Mouse (Mus musculus) thymus, postnatal 36 days (tissue): ENCODE results near the gene Rgs9bp.
"Not testable (repeated sequence)": the region's sequence is repeated elsewhere in the genome, so short reads cannot be mapped to it uniquely, and the experiment has no call there.

Source experiments
- DNase-seq, 2 experiments: peaks; one replicate each; pipeline ENCODE4 v3.0.0; 2022; ENCODE audit warnings: mixed read lengths in 2 of 2

The Rgs9bp gene

DNA sequence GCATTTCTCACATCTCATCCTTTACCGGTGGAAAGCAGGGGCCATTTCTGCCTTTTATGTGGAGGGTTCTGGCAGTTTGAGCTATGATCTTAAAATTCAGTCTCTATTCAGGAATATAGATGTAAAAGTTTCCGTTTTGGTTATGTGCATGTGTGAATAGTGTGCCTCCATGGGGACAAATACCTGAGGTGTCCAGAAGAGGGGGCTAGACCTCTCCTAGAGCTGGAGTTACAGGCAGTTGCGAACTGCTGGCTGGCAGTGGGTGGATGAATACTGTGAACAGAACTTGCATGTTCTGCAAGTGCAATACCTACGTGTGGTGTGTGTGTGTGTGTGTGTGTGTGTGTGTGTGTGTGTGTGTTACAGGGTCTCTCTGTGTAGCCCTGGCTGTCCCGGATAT lies 2.7 kb downstream of the Rgs9bp start:
- DNase-seq = no peak

DNA sequence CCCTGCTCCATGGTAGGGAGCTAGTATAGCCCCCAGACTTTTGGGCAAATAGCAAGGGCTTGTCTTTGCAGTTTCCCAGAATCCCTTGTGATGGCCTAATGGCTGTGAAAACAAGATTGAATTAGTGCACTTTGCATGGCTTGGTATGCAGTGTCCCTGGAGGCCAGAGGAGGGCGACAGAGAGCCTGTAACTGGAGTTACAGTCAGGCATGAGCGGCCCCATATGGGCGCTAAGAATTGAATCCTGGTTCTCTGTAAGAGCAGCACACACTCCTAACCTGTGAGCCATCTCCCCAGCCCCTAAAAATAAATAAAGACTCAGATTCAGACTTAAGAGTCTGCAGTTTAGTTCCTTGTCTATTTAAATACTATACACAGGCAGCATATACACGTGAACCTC lies 5.5 kb downstream of the Rgs9bp start:
- DNase-seq = peak; percentile 47 to 55

DNA sequence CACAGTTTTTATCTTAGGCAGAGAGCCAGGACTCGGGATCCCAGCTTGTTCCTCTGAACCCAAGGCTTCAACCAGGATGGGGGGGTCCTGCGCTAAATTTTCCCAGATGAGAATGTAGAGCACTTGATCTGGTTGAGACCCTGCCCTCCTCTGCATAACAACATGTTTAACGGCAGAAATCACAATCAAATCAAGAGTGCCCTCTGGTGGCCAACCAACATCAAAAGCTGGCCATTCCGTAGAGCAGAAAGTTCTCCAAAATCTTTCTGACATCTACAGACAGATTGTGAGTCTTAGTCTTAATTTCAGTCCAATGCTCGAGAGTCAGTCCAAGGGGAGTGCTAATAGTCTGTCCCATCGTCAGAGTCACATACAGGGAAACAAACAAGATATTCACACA lies 14.5 kb downstream of the Rgs9bp start:
- DNase-seq = not testable (repeated sequence)

DNA sequence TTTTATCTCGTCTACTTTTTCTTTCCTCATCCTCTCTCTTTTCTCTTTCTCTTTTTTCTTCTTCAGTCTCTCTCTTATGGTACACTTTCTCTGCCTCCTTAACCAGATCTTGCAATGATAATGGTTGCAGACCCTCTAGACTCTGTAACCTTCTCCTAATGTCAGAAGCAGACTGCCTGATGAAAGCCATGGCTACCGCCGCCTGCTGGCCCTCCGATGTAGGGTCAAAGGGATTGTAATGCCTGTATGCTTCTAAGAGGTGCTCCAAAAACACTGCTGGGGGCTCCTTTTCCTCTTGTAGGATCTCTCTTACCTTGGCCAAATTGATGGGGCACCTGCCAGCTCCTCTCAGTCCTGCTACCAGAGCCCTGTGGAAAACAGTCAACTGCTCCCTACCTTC lies 15.7 kb downstream of the Rgs9bp start:
- DNase-seq = not testable (repeated sequence)

- DNase-seq = not testable (repeated sequence)
These were observed 19.4 kb downstream of the Rgs9bp start for GRCm38 (mm10) chr7:35565965-35566364.

DNA sequence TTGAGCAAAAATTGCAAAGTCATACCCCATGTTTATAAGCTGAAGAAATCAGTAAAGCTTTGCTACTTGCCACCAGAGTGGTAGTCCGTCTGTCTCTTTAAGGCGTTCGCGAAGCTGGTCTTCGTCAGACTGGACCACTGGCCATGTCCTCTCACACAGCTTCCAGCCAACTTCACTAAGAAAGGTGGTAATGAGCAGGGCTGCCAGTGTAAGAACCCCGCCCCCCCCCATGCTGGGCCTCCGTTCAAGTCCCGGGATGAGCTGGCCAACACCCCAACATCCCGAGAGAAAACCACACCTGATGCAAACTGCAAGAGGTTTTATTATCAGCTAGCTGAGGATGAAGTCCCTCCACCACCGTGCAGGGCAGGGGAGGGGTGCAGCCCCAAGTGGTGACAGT lies 20.5 kb downstream of the Rgs9bp start:
- DNase-seq = not testable (repeated sequence)

DNA sequence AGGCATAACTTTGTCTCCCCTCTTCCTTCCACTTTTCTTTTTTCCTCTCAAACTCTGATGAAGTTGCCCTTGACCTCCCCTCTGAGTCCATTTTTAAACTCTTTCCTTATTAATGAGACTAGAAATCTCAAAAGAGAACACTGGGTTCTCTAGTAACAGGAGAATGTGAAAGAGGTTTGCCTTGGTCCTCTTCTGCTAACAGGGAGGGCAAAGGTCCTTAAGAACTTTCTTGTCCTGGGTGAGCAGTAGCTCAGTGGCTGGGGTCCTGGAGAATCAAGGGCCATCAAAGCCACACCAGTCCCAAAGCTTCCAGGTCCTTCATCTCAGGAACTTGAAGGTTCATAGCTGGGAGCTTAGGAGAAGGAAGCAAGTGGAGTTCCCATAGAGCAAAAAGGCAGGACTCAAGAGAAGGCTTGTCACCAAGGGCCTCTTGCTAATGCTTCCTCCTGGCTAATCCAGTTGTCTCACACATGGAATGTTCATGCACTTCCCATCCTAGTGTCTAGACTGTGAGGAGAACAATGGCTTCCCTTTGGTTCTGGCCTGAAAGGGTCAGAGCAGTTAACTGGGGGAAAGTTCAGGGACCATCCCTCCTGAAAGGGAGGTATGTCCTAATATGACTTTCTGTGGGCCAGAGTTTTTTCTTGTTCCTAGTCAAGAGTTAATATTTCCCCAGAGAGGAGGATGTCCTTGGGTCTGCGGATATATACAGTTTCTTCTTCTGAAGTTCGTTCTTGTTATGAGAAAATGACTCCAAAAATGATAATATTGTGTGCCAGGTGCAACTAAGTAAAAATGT lies 21.1 kb downstream of the Rgs9bp start:
- no peak for DNase-seq

GRCm38 (mm10) chr7:35563071-35563470 lies 22.3 kb downstream of the Rgs9bp start:
- no peak for DNase-seq

DNA sequence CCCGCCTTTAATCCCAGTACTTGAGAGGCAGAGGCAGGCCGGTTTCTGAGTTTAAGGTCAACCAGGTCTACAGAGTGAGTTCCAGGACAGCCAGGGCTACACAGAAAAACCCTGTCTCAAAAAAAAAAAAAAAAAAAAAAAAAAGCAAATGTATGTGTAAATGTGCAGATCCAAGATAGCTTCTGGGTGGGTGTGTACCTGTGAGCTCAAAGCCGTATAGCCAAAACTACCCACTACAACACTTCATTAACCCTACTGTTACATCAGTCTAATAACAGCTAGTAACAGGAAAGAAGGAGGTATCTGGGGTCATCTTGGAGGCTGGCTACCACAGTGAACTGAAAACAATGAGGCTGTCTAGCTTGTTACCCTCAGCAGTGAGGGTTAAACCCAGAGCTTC lies 25.5 kb downstream of the Rgs9bp start:
- DNase-seq = no peak

DNA sequence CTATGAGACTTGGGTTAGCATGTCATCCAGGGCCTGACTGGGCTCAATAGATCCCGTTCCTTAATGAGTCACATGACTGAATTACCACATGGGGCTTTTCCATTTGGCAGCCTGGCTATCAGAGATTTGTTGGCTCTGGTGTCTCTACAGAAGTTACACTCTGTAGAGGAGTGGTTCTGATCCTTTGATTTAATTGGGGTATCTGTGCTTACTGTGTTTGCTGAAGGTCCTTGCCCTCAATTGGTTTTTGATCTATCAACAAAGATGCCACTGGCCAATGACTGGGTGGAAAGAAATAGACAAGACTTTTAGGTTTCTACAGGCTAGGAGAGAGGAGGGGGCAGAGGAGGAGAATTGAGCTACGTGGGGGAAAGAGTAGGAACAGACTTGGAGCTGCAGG lies 26.7 kb downstream of the Rgs9bp start:
- no peak for DNase-seq

- no peak for DNase-seq
These were observed 27.8 kb downstream of the Rgs9bp start for GRCm38 (mm10) chr7:35557577-35557976.

- no peak for DNase-seq
These were observed 28.5 kb downstream of the Rgs9bp start for GRCm38 (mm10) chr7:35556905-35557304.

DNA sequence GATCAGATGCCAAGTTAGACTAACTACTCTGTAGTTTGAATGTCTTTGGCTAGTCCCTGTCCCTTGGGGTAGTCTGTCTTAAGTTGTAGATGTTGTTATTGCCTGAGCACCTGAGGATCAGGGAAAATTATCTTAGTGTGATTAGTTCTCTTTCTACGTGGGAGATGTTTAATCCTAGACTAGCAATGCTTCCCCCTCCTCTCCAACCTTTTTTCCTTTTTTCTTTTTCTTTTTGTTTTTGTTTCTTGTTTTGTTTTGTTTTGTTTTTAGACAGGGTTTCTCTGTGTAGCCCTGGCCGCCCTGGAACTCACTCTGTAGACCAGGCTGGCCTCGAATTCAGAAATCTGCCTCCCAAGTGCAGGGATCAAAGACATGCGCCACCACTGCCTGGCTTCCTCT lies 29.2 kb downstream of the Rgs9bp start, which contains the start of gene Nudt19:
Gene Nudt19 (minus strand): TSS at position 100 of the 399 bp plus-strand sequence.
- DNase-seq = no peak

DNA sequence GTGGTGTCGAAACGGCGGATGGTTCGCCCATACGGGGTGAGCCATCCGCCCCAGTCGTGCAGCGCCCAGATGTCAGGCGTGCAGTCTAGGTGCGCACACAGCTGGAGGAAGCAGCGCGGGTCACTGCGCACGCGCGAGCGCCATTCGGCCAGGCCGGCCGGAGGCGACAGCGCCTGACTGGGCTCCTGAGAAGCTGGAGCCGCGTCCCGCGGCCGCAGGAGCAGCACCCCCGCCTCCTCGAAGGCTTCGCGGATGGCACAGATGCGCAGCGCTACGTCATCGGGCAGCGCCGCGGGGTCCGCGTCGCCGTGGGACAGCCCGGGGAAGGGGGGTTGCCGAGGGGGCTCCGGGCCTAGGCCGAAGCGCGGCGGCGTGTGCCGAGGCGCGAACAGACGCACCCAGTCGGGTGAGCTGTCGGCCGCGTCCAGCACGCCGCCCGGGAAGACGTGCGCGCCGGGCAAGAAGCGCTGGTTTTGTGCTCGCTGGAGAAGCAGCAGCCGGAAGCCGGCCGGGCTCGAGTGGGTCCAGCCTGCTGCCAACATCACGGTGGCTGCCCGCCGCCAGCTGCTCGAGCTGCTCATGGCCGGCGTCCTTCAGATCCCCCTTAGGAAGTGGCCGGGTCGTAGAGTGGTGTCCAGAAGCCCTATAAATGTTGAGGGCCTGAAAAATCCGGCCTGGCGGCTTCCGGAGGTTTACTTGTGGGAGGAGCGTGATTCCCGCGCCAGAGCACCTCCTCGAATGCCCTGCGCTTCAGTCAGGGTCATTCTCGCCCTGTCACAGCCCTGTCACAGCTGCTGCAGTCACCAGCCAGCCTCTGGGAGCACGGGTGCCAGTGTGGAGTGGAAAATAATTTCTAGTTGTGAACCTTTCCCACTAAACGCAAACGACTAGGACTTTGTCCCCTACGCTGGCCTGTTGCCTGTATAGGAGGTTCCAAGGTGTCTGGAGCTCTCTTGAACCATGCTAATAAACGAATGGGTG lies 29.9 kb downstream of the Rgs9bp start:
- DNase-seq = peak; percentile 82 to 85

GRCm38 (mm10) chr7:35554605-35555175 lies 30.7 kb downstream of the Rgs9bp start:
- DNase-seq = peak; percentile 18 to 34

- peak; percentile 30 to 34 for DNase-seq
These were observed 31.4 kb downstream of the Rgs9bp start for GRCm38 (mm10) chr7:35553751-35554604.

GRCm38 (mm10) chr7:35545881-35546280 lies 39.5 kb downstream of the Rgs9bp start:
- DNase-seq = peak; percentile 45 to 48

DNA sequence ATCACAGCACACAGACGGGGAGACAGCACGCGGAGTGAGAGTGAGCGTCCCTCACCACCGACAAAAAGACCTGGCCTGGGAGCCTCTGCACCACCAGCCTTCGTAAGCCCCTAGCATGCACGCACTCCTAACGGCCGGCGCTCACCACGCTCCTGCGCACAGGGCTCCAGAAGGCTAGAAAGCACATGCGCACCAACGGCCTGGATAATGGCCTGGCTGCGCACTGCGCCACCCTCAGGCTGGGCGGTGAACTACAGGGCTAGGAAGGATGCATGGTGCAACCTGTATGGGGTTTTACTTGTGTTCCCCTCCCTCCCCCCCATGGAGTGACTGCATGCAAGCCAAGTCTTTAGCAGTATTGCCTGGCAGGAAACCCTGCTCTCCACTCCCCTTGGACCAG lies 47.8 kb downstream of the Rgs9bp start, which contains the start of gene Tdrd12:
Gene Tdrd12 (minus strand): TSS at position 184 of the 400 bp plus-strand sequence.
- DNase-seq = no peak

- no peak for DNase-seq
These were observed 49.5 kb downstream of the Rgs9bp start for GRCm38 (mm10) chr7:35535750-35536512.

GRCm38 (mm10) chr7:35530544-35530943 lies 54.8 kb downstream of the Rgs9bp start:
- DNase-seq = not testable (repeated sequence)

- DNase-seq = no peak
These were observed 55.4 kb downstream of the Rgs9bp start for GRCm38 (mm10) chr7:35530026-35530425.
